In genomic region chr3:83111485-83112261, GRCm38 (mm10) we compare ENCODE assay signal across 23 mouse cellular contexts. TPM values are rescaled to one million over a fixed set of nuclear protein-coding genes. Genes with fewer than 3 reads are reported as not detected.
DNase-seq lines count a peak whose midpoint lies in the region; ATAC-seq and TF ChIP-seq lines count a peak whose summit lies in the region.
"Had no signal": no experiment of that assay in that cellular context is flagged by ENCODE, and none has a peak within 500 bp of the region (broad histone marks: within the 10 kb centered on the region; RNA-seq: fewer than 3 reads in every experiment).

No protein-coding gene starts in this region.

- peaks cover 34% of the 10 kb centered on the region for H3K4me1 ChIP-seq in hindbrain, embryonic 10.5 days (replicated peaks)
- H3K4me1 ChIP-seq in hindbrain, embryonic 14.5 days (replicated peaks; ENCODE audit: control insufficient read depth, insufficient read depth, low read length), result peaks cover 24% of the 10 kb centered on the region
- H3K4me1 ChIP-seq in kidney, postnatal 0 days (replicated peaks; ENCODE audit: insufficient read depth, low read length), result no peaks in the 10 kb centered on the region
- H3K4me1 ChIP-seq in kidney, embryonic 16.5 days (ENCODE audit: insufficient read depth, low read length), result no peaks in the 10 kb centered on the region
- peaks cover 21% of the 10 kb centered on the region for H3K4me1 ChIP-seq in midbrain, embryonic 13.5 days (replicated peaks)
- no peaks in the 10 kb centered on the region; the same call in 1 of the 2 replicates for H3K4me1 ChIP-seq in midbrain, postnatal 0 days (ENCODE audit: insufficient read depth, low read length)
- H3K4me1 ChIP-seq in hindbrain, postnatal 0 days (ENCODE audit: insufficient read depth, low read length), result peaks cover 6% of the 10 kb centered on the region

- no peak overlapping the region for H3K4me3 ChIP-seq in hindbrain, embryonic 10.5 days
- H3K4me3 ChIP-seq in hindbrain, embryonic 14.5 days (replicated peaks; ENCODE audit: low read length), result no peak overlapping the region
- H3K4me3 ChIP-seq in kidney, postnatal 0 days (replicated peaks; ENCODE audit: low read depth, low read length), result no peak overlapping the region
- H3K4me3 ChIP-seq in kidney, embryonic 16.5 days (ENCODE audit: low read length), result no peak overlapping the region
- no peak overlapping the region for H3K4me3 ChIP-seq in midbrain, embryonic 13.5 days (replicated peaks)
- no peak overlapping the region for H3K4me3 ChIP-seq in midbrain, postnatal 0 days (ENCODE audit: low read depth, low read length)
- no peak overlapping the region for H3K4me3 ChIP-seq in hindbrain, postnatal 0 days (ENCODE audit: low read length)
- H3K4me3 ChIP-seq: embryonic facial prominence, embryonic 10.5 days; forebrain, embryonic 13.5 days; gastrocnemius, adult 2 months; heart, embryonic 10.5 days had no signal

- no peak overlapping the region; the same call in 1 of the 2 replicates for H3K4me2 ChIP-seq in hindbrain, embryonic 14.5 days (replicated peaks)
- H3K4me2 ChIP-seq in kidney, postnatal 0 days (ENCODE audit: low read length), result peak overlapping the region; percentile 7; the same call in 1 of the 2 replicates
- H3K4me2 ChIP-seq in kidney, embryonic 16.5 days (replicated peaks; ENCODE audit: low read depth, low read length), result no peak overlapping the region
- H3K4me2 ChIP-seq in midbrain, embryonic 13.5 days (replicated peaks), result no peak overlapping the region
- H3K4me2 ChIP-seq in midbrain, postnatal 0 days (ENCODE audit: low read depth, low read length, poor library complexity, severe bottlenecking), result no peak overlapping the region
- H3K4me2 ChIP-seq in hindbrain, postnatal 0 days (ENCODE audit: low read depth, low read length), result 0 out of 2 replicates have a peak overlapping the region, but pooled peaks have one; percentile 25
- H3K4me2 ChIP-seq: forebrain, embryonic 13.5 days had no signal

- no peak overlapping the region for H3K9ac ChIP-seq in hindbrain, embryonic 14.5 days
- H3K9ac ChIP-seq in kidney, postnatal 0 days (ENCODE audit: low read depth, low read length), result no peak overlapping the region
- no peak overlapping the region for H3K9ac ChIP-seq in kidney, embryonic 16.5 days (replicated peaks; ENCODE audit: low read length)
- no peak overlapping the region for H3K9ac ChIP-seq in midbrain, embryonic 13.5 days (replicated peaks)
- H3K9ac ChIP-seq in midbrain, postnatal 0 days (replicated peaks; ENCODE audit: low read length, poor library complexity, severe bottlenecking), result no peak overlapping the region
- no peak overlapping the region for H3K9ac ChIP-seq in hindbrain, postnatal 0 days (replicated peaks; ENCODE audit: low read length)
- H3K9ac ChIP-seq: forebrain, embryonic 13.5 days; forebrain, postnatal 0 days had no signal

- WGBS in hindbrain, embryonic 10.5 days, result 37% methylated on average over 7 of the region's 7 CpGs
- 26% methylated on average over 7 of the region's 7 CpGs for WGBS in hindbrain, embryonic 14.5 days
- 51% methylated on average over 7 of the region's 7 CpGs for WGBS in kidney, postnatal 0 days
- WGBS in kidney, embryonic 16.5 days, result 50% methylated on average over 7 of the region's 7 CpGs
- WGBS in midbrain, embryonic 13.5 days, result 38% methylated on average over 7 of the region's 7 CpGs
- 35% methylated on average over 7 of the region's 7 CpGs for WGBS in midbrain, postnatal 0 days
- 33% methylated on average over 7 of the region's 7 CpGs for WGBS in hindbrain, postnatal 0 days

- no peaks in the 10 kb centered on the region for H3K9me3 ChIP-seq in hindbrain, embryonic 10.5 days
- H3K9me3 ChIP-seq in hindbrain, embryonic 14.5 days (ENCODE audit: control insufficient read depth, low read length), result no peaks in the 10 kb centered on the region
- no peaks in the 10 kb centered on the region for H3K9me3 ChIP-seq in kidney, postnatal 0 days (replicated peaks; ENCODE audit: low read length)
- no peaks in the 10 kb centered on the region for H3K9me3 ChIP-seq in kidney, embryonic 16.5 days (ENCODE audit: low read length)
- H3K9me3 ChIP-seq in midbrain, embryonic 13.5 days, result no peaks in the 10 kb centered on the region
- no peaks in the 10 kb centered on the region for H3K9me3 ChIP-seq in midbrain, postnatal 0 days (ENCODE audit: low read length)
- no peaks in the 10 kb centered on the region for H3K9me3 ChIP-seq in hindbrain, postnatal 0 days (ENCODE audit: low read length)
- H3K9me3 ChIP-seq: embryonic facial prominence, embryonic 10.5 days; forebrain, embryonic 13.5 days; heart, embryonic 10.5 days had no signal

- peak overlapping the region; percentile 62 for H3K27ac ChIP-seq in hindbrain, embryonic 10.5 days
- H3K27ac ChIP-seq in hindbrain, embryonic 14.5 days, result no peak overlapping the region
- no peak overlapping the region for H3K27ac ChIP-seq in kidney, postnatal 0 days
- H3K27ac ChIP-seq in kidney, embryonic 16.5 days (ENCODE audit: low read length), result no peak overlapping the region
- no peak overlapping the region for H3K27ac ChIP-seq in midbrain, embryonic 13.5 days
- no peak overlapping the region for H3K27ac ChIP-seq in midbrain, postnatal 0 days (ENCODE audit: low read depth, low read length)
- no peak overlapping the region for H3K27ac ChIP-seq in hindbrain, postnatal 0 days
- H3K27ac ChIP-seq: embryonic facial prominence, embryonic 10.5 days; forebrain, embryonic 13.5 days; gastrocnemius, adult 2 months; heart, embryonic 10.5 days had no signal

- no peak for TF ChIP-seq CTCF in kidney, postnatal 0 days (IDR thresholded peaks at IDR 0.05; ENCODE audit: low read depth)
- no peak for TF ChIP-seq CTCF in midbrain, postnatal 0 days (IDR thresholded peaks at IDR 0.05)
- TF ChIP-seq CTCF in hindbrain, postnatal 0 days (IDR thresholded peaks at IDR 0.05; ENCODE audit: low read depth), result no peak

- 0 out of 2 replicates have a peak, but pooled peaks cover 4% of the 10 kb centered on the region for H3K27me3 ChIP-seq in hindbrain, embryonic 10.5 days (ENCODE audit: insufficient read depth, poor library complexity, severe bottlenecking)
- H3K27me3 ChIP-seq in hindbrain, embryonic 14.5 days (ENCODE audit: control insufficient read depth, insufficient read depth, low read length), result no peaks in the 10 kb centered on the region
- H3K27me3 ChIP-seq in kidney, postnatal 0 days (ENCODE audit: insufficient read depth, low read length), result no peaks in the 10 kb centered on the region
- H3K27me3 ChIP-seq in kidney, embryonic 16.5 days (ENCODE audit: insufficient read depth, low read length), result no peaks in the 10 kb centered on the region
- no peaks in the 10 kb centered on the region for H3K27me3 ChIP-seq in midbrain, embryonic 13.5 days
- H3K27me3 ChIP-seq in midbrain, postnatal 0 days (ENCODE audit: insufficient read depth, low read length), result no peaks in the 10 kb centered on the region
- no peaks in the 10 kb centered on the region for H3K27me3 ChIP-seq in hindbrain, postnatal 0 days (ENCODE audit: insufficient read depth, low read length)

- no peak for ATAC-seq in hindbrain, embryonic 14.5 days (ENCODE audit: low FRiP score)
- no peak for ATAC-seq in kidney, postnatal 0 days (replicated peaks; ENCODE audit: low FRiP score, low read depth)
- no peak for ATAC-seq in kidney, embryonic 16.5 days (ENCODE audit: low FRiP score, low TSS enrichment)
- ATAC-seq in midbrain, embryonic 13.5 days, result peak; percentile 59
- no peak for ATAC-seq in midbrain, postnatal 0 days (ENCODE audit: low FRiP score)
- no peak for ATAC-seq in hindbrain, postnatal 0 days
- ATAC-seq: forebrain, embryonic 13.5 days; forebrain, postnatal 0 days; inflammation-experienced regulatory T-cells, adult 6 months had no signal

- H3K36me3 ChIP-seq in hindbrain, embryonic 10.5 days, result no peaks in the 10 kb centered on the region
- no peaks in the 10 kb centered on the region for H3K36me3 ChIP-seq in hindbrain, embryonic 14.5 days (replicated peaks; ENCODE audit: control insufficient read depth, insufficient read depth)
- H3K36me3 ChIP-seq in kidney, postnatal 0 days (ENCODE audit: insufficient read depth, low read length), result no peaks in the 10 kb centered on the region
- no peaks in the 10 kb centered on the region for H3K36me3 ChIP-seq in kidney, embryonic 16.5 days (ENCODE audit: insufficient read depth, low read length)
- no peaks in the 10 kb centered on the region for H3K36me3 ChIP-seq in midbrain, embryonic 13.5 days
- no peaks in the 10 kb centered on the region for H3K36me3 ChIP-seq in midbrain, postnatal 0 days (ENCODE audit: insufficient read depth, low read length)
- H3K36me3 ChIP-seq in hindbrain, postnatal 0 days (ENCODE audit: insufficient read depth, low read length), result no peaks in the 10 kb centered on the region
- H3K36me3 ChIP-seq: embryonic facial prominence, embryonic 10.5 days; heart, embryonic 10.5 days had no signal

- DNase-seq in hindbrain, embryonic 10.5 days (ENCODE audit: low spot score), result no peak
- DNase-seq in hindbrain, embryonic 14.5 days (ENCODE audit: low spot score), result no peak
- peak; percentile 32 for DNase-seq in kidney, postnatal 0 days (ENCODE audit: low spot score)
- DNase-seq in midbrain, postnatal 0 days (ENCODE audit: low spot score), result no peak
- DNase-seq in hindbrain, postnatal 0 days (ENCODE audit: low spot score), result no peak
- no peak for DNase-seq in cerebellum, postnatal 36 days
- DNase-seq: adrenal gland, adult 2 months; adrenal gland, postnatal 25 days; cerebellum, adult 18-20 months; cerebellum, adult 9-11 months; forebrain, postnatal 0 days; gastrocnemius, adult 2 months; gastrocnemius, postnatal 25 days; heart, postnatal 10 days had no signal

RNA-seq across cellular contexts. Expression of gene Dchs2, which starts 16.1 kb away (rescaled TPM):
- polyA plus RNA-seq in hindbrain, embryonic 10.5 days (2016; fragmentation: Nextera tagmentation; extraction: Ambion mirVana), result 0.42 and 0.59 TPM in 2 replicates
- polyA plus RNA-seq in hindbrain, embryonic 14.5 days (2014; fragmentation: Nextera tagmentation; extraction: Ambion mirVana), result 2.1 and 2.3 TPM in 2 replicates
- 0.03 and 0.05 TPM in 2 replicates for polyA plus RNA-seq in kidney, postnatal 0 days (2015; fragmentation: Nextera tagmentation; extraction: Ambion mirVana)
- polyA plus RNA-seq in kidney, embryonic 16.5 days (2015; fragmentation: Nextera tagmentation; extraction: Ambion mirVana), result 0.10 and 0.12 TPM in 2 replicates
- 0.38 and 0.49 TPM in 2 replicates for polyA plus RNA-seq in midbrain, embryonic 13.5 days (2015; fragmentation: Nextera tagmentation; extraction: Ambion mirVana)
- total RNA-seq in midbrain, postnatal 0 days (2014; rRNA removed), result 7.6 and 8.7 TPM in 2 replicates
- polyA plus RNA-seq in midbrain, postnatal 0 days (2015; fragmentation: Nextera tagmentation; extraction: Ambion mirVana), result 0.45 and 0.54 TPM in 2 replicates
- total RNA-seq in hindbrain, postnatal 0 days (2014; rRNA removed), result 10.5 and 11.1 TPM in 2 replicates
- 0.48 and 0.55 TPM in 2 replicates for polyA plus RNA-seq in hindbrain, postnatal 0 days (2015; fragmentation: Nextera tagmentation; extraction: Ambion mirVana)
- total RNA-seq: granulocyte monocyte progenitor cell, adult 5-6 weeks; hematopoietic stem cell, adult 5-6 weeks; MEL had no signal
- polyA plus RNA-seq: inflammation-experienced regulatory T-cells, adult 6 months had no signal

RNA-seq across cellular contexts. Expression of gene Plrg1, which starts 56.4 kb away (rescaled TPM):
- polyA plus RNA-seq in hindbrain, embryonic 10.5 days (2016; fragmentation: Nextera tagmentation; extraction: Ambion mirVana), result 138 and 139 TPM in 2 replicates
- 99.6 and 108 TPM in 2 replicates for polyA plus RNA-seq in hindbrain, embryonic 14.5 days (2014; fragmentation: Nextera tagmentation; extraction: Ambion mirVana)
- 70.4 and 76.8 TPM in 2 replicates for polyA plus RNA-seq in kidney, postnatal 0 days (2015; fragmentation: Nextera tagmentation; extraction: Ambion mirVana)
- 103 and 108 TPM in 2 replicates for polyA plus RNA-seq in kidney, embryonic 16.5 days (2015; fragmentation: Nextera tagmentation; extraction: Ambion mirVana)
- 115 and 119 TPM in 2 replicates for polyA plus RNA-seq in midbrain, embryonic 13.5 days (2015; fragmentation: Nextera tagmentation; extraction: Ambion mirVana)
- total RNA-seq in midbrain, postnatal 0 days (2014; rRNA removed), result 65.7 and 78.7 TPM in 2 replicates
- 76.9 and 78.0 TPM in 2 replicates for polyA plus RNA-seq in midbrain, postnatal 0 days (2015; fragmentation: Nextera tagmentation; extraction: Ambion mirVana)
- total RNA-seq in hindbrain, postnatal 0 days (2014; rRNA removed), result 62.7 and 71.2 TPM in 2 replicates
- 74.8 and 77.7 TPM in 2 replicates for polyA plus RNA-seq in hindbrain, postnatal 0 days (2015; fragmentation: Nextera tagmentation; extraction: Ambion mirVana)

Comparison
In these comparisons a context has a peak if more than half of its experiments do, and no peak if none do; other contexts are left out.
1. H3K4me2 ChIP-seq: peak in kidney, postnatal 0 days (single experiment) and hindbrain, postnatal 0 days (single experiment); none in hindbrain, embryonic 14.5 days (single experiment), kidney, embryonic 16.5 days (single experiment), midbrain, embryonic 13.5 days (single experiment) and midbrain, postnatal 0 days (single experiment).